Mouse (Mus musculus) lung, postnatal 0 days (tissue): ENCODE results near the gene Mefv. TPM values are rescaled to one million over a fixed set of nuclear protein-coding genes. Genes with fewer than 3 reads are reported as not detected.

Experiments used
- ATAC-seq: fragments of 200-750 bp; cut with Nextera tagmentation; 2 replicates; pipeline ENCODE4 v1.8.0; 2017; ENCODE audit warnings: moderate library complexity
- DNase-seq: peaks from one replicate; pipeline ENCODE4 v3.0.0-alpha.2; 2016; ENCODE audit warnings: low spot score
- H3K27ac ChIP-seq: fragments of 300-500 bp; sonication (generic); 2 replicates; pipeline ENCODE4 v1.5.1; 2014; ENCODE audit warnings: antibody characterized with exemption, mild to moderate bottlenecking, low read length, mixed read lengths
- H3K27me3 ChIP-seq: fragments of 300-500 bp; sonication (generic); replicated peaks from 2 replicates; pipeline ENCODE4 v1.6.1; 2014; ENCODE audit warnings: low read length, mixed read lengths; ENCODE audit not compliant: insufficient read depth
- H3K36me3 ChIP-seq: fragments of 300-500 bp; sonication (generic); 2 replicates; pipeline ENCODE4 v1.6.1; 2014; ENCODE audit warnings: low read length, mixed read lengths; ENCODE audit not compliant: insufficient read depth
- H3K4me1 ChIP-seq: fragments of 300-500 bp; sonication (generic); 2 replicates; pipeline ENCODE4 v1.6.1; 2014; ENCODE audit warnings: antibody characterized with exemption, low read depth, low read length, mixed read lengths; ENCODE audit not compliant: insufficient read depth
- H3K4me2 ChIP-seq: fragments of 300-500 bp; sonication (generic); replicated peaks from 2 replicates; pipeline ENCODE4 v1.6.1; 2014; ENCODE audit warnings: low read depth, mild to moderate bottlenecking, low read length, moderate library complexity, mixed read lengths
- H3K4me3 ChIP-seq: fragments of 300-500 bp; sonication (generic); 2 replicates; pipeline ENCODE4 v1.5.1; 2014; ENCODE audit warnings: low read depth, low read length
- H3K9ac ChIP-seq: fragments of 300-500 bp; sonication (generic); replicated peaks from 2 replicates; pipeline ENCODE4 v1.6.1; 2014; ENCODE audit warnings: low read depth, mild to moderate bottlenecking
- H3K9me3 ChIP-seq: fragments of 300-500 bp; sonication (generic); 2 replicates; pipeline ENCODE4 v1.6.1; 2016; ENCODE audit warnings: low read length, mixed read lengths
- CTCF ChIP-seq: IDR thresholded peaks from 2 replicates; pipeline ENCODE4 v1.5.1; 2016; ENCODE audit warnings: antibody characterized with exemption, mild to moderate bottlenecking
- EP300 ChIP-seq: IDR thresholded peaks from 2 replicates; pipeline ENCODE4 v1.6.1; 2016; ENCODE audit warnings: antibody characterized with exemption, mild to moderate bottlenecking, control low read depth
- WGBS: fragments of 180-500 bp; shearing (Covaris S2); extraction: QIAGEN DNeasy Blood & Tissue Kit; methylation state at CpG from one replicate; pipeline ENCODE4 v1.1.7; 2014; 5-methylcytosine and 5-hydroxymethylcytosine counted together
- polyA plus RNA-seq: library from polyadenylated mRNA; unstranded; fragments of >200 nt; fragmentation: Nextera tagmentation; extraction: Ambion mirVana; gene quantifications from 2 replicates; pipeline ENCODE4 v1.2.1, GENCODE M21; 2015

The Mefv gene
- polyA plus RNA-seq: 0.11 TPM in 1 of 2 replicates, not detected in the other

DNA sequence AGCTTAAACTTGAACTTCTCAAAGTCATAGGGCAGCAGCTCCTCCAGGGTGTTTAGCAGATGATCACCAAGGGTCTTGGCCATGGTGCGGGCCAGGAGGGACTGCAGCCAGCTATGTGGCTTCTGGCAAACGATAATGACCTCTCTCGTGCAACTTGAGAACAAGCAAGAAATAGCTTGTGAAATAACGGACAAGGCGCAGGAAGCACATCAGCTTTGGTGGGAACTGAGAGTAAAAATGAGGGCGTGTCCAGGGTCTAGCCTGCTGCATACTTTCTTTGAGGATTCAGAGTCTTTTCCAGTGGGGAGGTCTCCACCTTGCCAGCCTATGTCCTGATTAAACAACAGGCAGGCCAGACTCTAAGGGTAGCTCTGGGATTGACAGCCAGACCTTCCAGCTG lies at the start of gene Mefv:
Mefv (minus strand) TSS at position 118 of the 400 bp plus-strand sequence.
- Histone ChIP-seq H3K4me3 (no peak within 1 kb of the TSS), H3K4me2 (no peak within 1 kb of the TSS), H3K27ac (no peak within 1 kb of the TSS), H3K27me3 (no peaks in the 10 kb centered on the region), H3K36me3 (no peaks in the 10 kb centered on the region), H3K9me3 (no peaks in the 10 kb centered on the region), H3K9ac (no peak within 1 kb of the TSS), H3K4me1 (no peaks in the 10 kb centered on the region)
- ATAC-seq (no peak), DNase-seq (no peak)
- TF ChIP-seq EP300: no peak
- no peak for TF ChIP-seq CTCF
- WGBS: 84% methylated on average over 6 of the region's 6 CpGs

DNA sequence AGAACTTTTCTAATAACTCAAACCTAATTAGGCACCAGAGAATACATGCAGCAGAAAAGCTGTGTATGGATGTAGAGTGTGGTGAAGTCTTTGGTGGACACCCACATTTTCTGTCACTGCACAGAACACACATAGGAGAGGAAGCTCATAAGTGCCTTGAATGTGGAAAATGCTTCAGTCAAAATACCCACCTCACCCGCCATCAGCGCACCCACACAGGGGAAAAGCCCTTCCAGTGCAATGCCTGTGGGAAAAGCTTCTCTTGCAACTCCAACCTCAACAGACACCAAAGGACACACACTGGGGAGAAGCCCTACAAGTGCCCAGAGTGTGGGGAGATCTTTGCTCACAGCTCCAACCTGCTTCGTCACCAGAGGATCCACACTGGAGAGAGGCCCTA lies 31.1 kb upstream of the Mefv start:
- WGBS: 99% methylated on average over 3 of the region's 3 CpGs
- TF ChIP-seq EP300: no peak
- no peak for TF ChIP-seq CTCF
- Histone ChIP-seq H3K4me2 (no peak overlapping the region), H3K9me3 (peaks cover 3% of the 10 kb centered on the region; the same call in 1 of the 2 replicates), H3K27me3 (no peaks in the 10 kb centered on the region), H3K9ac (no peak overlapping the region), H3K4me1 (peaks cover 13% of the 10 kb centered on the region; the same call in 1 of the 2 replicates), H3K4me3 (no peak overlapping the region), H3K27ac (no peak overlapping the region), H3K36me3 (peaks cover 36% of the 10 kb centered on the region)
- DNase-seq (no peak), ATAC-seq (no peak)

DNA sequence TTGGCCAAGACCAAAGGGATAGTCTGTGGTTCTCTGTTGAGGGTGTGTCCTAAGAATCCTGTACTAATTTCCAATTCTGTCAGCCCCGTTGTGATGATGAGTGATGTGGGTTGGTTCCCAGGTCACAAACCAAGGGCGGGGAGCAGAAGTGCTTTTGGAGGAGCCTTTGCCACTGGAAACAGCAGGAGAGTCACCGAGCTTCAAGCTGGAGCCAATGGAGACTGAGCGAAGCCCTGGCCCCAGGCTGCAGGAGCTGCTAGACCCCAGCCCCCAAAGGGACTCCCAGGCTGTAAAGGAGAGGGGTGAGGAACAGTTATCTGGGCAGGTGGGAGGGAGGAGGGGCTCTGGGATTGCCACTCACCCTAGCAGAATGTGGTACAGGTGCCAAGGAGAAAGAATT lies 27.8 kb upstream of the Mefv start:
- H3K36me3 ChIP-seq: peaks cover 27% of the 10 kb centered on the region
- no peaks in the 10 kb centered on the region for H3K27me3 ChIP-seq
- H3K4me3 ChIP-seq: 0 out of 2 replicates have a peak overlapping the region, but pooled peaks have one; percentile 81
- ATAC-seq (no peak), DNase-seq (no peak)
- H3K4me2 ChIP-seq: peak overlapping the region; percentile 94
- peaks cover 3% of the 10 kb centered on the region; the same call in 1 of the 2 replicates for H3K9me3 ChIP-seq
- H3K4me1 ChIP-seq: peaks cover 13% of the 10 kb centered on the region; the same call in 1 of the 2 replicates
- no peak overlapping the region for H3K9ac ChIP-seq
- TF ChIP-seq CTCF (no peak), EP300 (no peak)
- no peak overlapping the region for H3K27ac ChIP-seq
- WGBS: 84% methylated on average over 4 of the region's 4 CpGs

DNA sequence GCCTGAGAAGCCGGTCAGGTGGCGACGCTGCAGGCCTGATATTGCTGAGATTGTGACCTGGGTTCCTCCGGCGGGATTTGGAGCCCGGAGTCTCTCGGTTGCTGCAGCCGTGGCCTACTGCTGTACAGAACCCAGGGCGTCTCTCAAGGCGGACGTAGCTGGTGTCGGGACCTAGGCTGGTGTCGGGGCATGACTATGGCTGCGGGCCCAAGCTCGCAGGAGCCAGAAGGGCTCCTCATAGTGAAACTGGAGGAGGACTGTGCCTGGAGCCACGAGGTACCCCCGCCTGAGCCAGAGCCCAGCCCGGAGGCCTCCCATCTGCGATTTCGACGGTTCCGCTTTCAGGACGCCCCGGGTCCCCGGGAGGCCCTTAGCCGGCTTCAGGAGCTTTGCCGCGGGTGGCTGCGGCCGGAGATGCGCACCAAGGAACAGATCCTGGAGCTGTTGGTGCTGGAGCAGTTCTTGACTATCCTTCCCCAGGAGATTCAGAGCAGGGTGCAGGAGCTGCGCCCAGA lies 26.3 kb upstream of the Mefv start:
- peak overlapping the region; percentile 81 for H3K4me3 ChIP-seq
- H3K27ac ChIP-seq: peak overlapping the region; percentile 96
- H3K4me1 ChIP-seq: peaks cover 13% of the 10 kb centered on the region; the same call in 1 of the 2 replicates
- no peak for TF ChIP-seq EP300
- TF ChIP-seq CTCF: 0 out of 2 replicates have a peak, but pooled peaks have one; percentile 25
- peak; percentile 52 for DNase-seq
- H3K9ac ChIP-seq: peak overlapping the region; percentile 79
- H3K27me3 ChIP-seq: no peaks in the 10 kb centered on the region
- under 1% methylated on average over 32 of the region's 32 CpGs for WGBS
- peak; percentile 29; the same call in 1 of the 2 replicates for ATAC-seq
- peak overlapping the region; percentile 94 for H3K4me2 ChIP-seq
- H3K9me3 ChIP-seq: peaks cover 3% of the 10 kb centered on the region; the same call in 1 of the 2 replicates
- peaks cover 13% of the 10 kb centered on the region for H3K36me3 ChIP-seq

DNA sequence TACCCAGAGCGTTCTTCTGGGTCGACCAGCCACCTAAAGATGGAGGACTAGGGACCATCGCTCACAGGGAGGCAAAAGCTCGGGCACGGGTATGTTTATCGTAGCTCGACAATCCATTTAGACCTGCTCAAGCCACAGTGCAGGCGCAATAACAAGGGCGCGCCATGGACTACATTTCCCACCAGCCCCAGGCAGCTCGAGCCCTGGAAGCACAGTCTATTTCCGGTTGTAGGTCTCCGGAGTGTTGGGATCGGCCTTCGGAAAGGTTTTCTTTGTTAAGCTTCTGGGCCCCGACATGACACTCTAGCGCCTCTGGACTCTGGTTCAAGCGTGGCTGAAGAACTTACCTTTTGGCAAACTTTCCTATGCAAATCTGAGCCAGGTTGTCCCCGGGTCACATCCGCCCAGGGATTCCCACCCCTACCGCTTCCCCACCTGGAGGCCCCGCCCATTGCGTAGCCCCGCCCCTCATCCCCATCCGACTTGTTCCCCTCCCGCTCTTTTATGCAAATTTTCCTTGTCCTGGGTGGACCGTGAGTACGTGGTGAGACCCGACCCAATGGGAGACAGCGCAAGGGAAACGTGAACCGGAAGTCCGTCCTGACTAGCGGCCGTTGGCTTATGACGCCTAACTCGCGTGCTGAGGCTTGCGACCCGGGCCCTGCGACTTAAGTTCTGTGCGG lies 25.7 kb upstream of the Mefv start, which contains the start of gene Zfp263:
Zfp263 (plus strand) TSS at position 591 of the 683 bp plus-strand sequence.
- Histone ChIP-seq H3K4me1 (peaks cover 13% of the 10 kb centered on the region; the same call in 1 of the 2 replicates), H3K27ac (peak within 1 kb of the TSS; percentile 96), H3K36me3 (peaks cover 7% of the 10 kb centered on the region; the same call in 1 of the 2 replicates), H3K4me2 (peak within 1 kb of the TSS; percentile 94), H3K9ac (peak within 1 kb of the TSS; percentile 79), H3K27me3 (no peaks in the 10 kb centered on the region), H3K9me3 (peaks cover 2% of the 10 kb centered on the region; the same call in 1 of the 2 replicates), H3K4me3 (peak within 1 kb of the TSS; percentile 81)
- ATAC-seq: peak; percentile 99
- no peak; the same call in 1 of the 2 replicates for TF ChIP-seq CTCF
- no peak for TF ChIP-seq EP300
- DNase-seq: peak; percentile 100
- 0% methylated on average over 42 of the region's 42 CpGs for WGBS

DNA sequence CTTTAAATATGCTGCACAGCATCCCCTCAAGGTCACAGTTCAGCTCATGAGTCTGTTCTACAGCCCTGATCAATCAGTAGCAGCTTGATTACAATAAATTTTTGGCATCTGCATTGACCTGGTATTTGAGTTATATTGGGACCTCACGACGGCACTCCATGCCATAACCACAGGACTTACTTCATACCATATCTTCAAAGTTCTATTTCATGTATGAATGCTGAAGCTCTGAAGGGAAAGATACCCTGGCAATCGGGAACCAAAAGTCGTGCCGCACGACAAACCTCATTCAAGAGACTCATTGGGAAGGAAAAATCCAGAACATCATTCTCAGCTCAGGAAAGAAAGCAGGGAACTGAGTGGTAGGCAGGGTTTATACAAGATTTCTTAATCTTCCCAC lies 24.6 kb upstream of the Mefv start:
- Histone ChIP-seq H3K9me3 (no peaks in the 10 kb centered on the region), H3K27ac (no peak overlapping the region), H3K4me2 (no peak overlapping the region), H3K4me3 (no peak overlapping the region), H3K4me1 (peaks cover 13% of the 10 kb centered on the region; the same call in 1 of the 2 replicates), H3K27me3 (no peaks in the 10 kb centered on the region), H3K9ac (no peak overlapping the region), H3K36me3 (no peaks in the 10 kb centered on the region)
- DNase-seq (no peak), ATAC-seq (no peak)
- TF ChIP-seq CTCF: no peak
- no peak for TF ChIP-seq EP300
- 92% methylated on average over 6 of the region's 6 CpGs for WGBS
